Mouse (Mus musculus) intestine, postnatal 0 days (tissue): ENCODE data around the gene Smarca2. TPM values are rescaled to one million over a fixed set of nuclear protein-coding genes. Genes with fewer than 3 reads are reported as not detected.

ENCODE experiments used
- ATAC-seq: fragments of 200-750 bp; cut with Nextera tagmentation; 2 replicates; pipeline ENCODE4 v1.8.0; 2017; ENCODE audit warnings: mild to moderate bottlenecking, moderate TSS enrichment, moderate library complexity
- H3K27ac ChIP-seq: fragments of 300-500 bp; sonication (generic); 2 replicates; pipeline ENCODE4 v1.5.1; 2014; ENCODE audit warnings: mild to moderate bottlenecking, low read depth, low read length, moderate library complexity
- H3K27me3 ChIP-seq: fragments of 300-500 bp; sonication (generic); replicated peaks from 2 replicates; pipeline ENCODE4 v1.6.1; 2014; ENCODE audit warnings: low read length, mixed read lengths; ENCODE audit not compliant: control insufficient read depth, insufficient read depth
- H3K36me3 ChIP-seq: fragments of 300-500 bp; sonication (generic); 2 replicates; pipeline ENCODE4 v1.6.1; 2014; ENCODE audit warnings: mild to moderate bottlenecking, moderate library complexity; ENCODE audit not compliant: control insufficient read depth, insufficient read depth
- H3K4me1 ChIP-seq: fragments of 300-500 bp; sonication (generic); replicated peaks from 2 replicates; pipeline ENCODE4 v1.6.1; 2014; ENCODE audit warnings: antibody characterized with exemption, low read length, mixed read lengths; ENCODE audit not compliant: control insufficient read depth, insufficient read depth
- H3K4me2 ChIP-seq: fragments of 300-500 bp; sonication (generic); replicated peaks from 2 replicates; pipeline ENCODE4 v1.6.1; 2014; ENCODE audit warnings: low read depth, mild to moderate bottlenecking, moderate library complexity
- H3K4me3 ChIP-seq: fragments of 300-500 bp; sonication (generic); 2 replicates; pipeline ENCODE4 v1.5.1; 2014; ENCODE audit warnings: low read depth, low read length
- H3K9ac ChIP-seq: fragments of 300-500 bp; sonication (generic); 2 replicates; pipeline ENCODE4 v1.6.1; 2014; ENCODE audit warnings: mild to moderate bottlenecking, low read depth, low read length
- H3K9me3 ChIP-seq: fragments of 300-500 bp; sonication (generic); 2 replicates; pipeline ENCODE4 v1.6.1; 2016; ENCODE audit warnings: mixed run types; ENCODE audit not compliant: control insufficient read depth
- CTCF ChIP-seq: sonication (generic); IDR thresholded peaks from 2 replicates; pipeline ENCODE4 v1.5.1; 2016; ENCODE audit warnings: low read depth, mild to moderate bottlenecking, control low read depth, antibody characterized with exemption, moderate library complexity
- WGBS: fragments of 180-500 bp; shearing (Covaris S2); extraction: QIAGEN DNeasy Blood & Tissue Kit; methylation state at CpG from one replicate; pipeline ENCODE4 v1.1.7; 2014; 5-methylcytosine and 5-hydroxymethylcytosine counted together
- polyA plus RNA-seq: library from polyadenylated mRNA; unstranded; fragments of >200 nt; fragmentation: Nextera tagmentation; extraction: Ambion mirVana; gene quantifications from 2 replicates; pipeline ENCODE4 v1.2.1, GENCODE M21; 2015

Gene Smarca2
- polyA plus RNA-seq, 1 experiment from 2014 or later, result 18.1 TPM

GRCm38 (mm10) chr19:26788446-26788845, 183.6 kb downstream of the Smarca2 start:
- no peak overlapping the region for H3K4me3 ChIP-seq
- no peak overlapping the region for H3K27ac ChIP-seq
- no peaks in the 10 kb centered on the region for H3K36me3 ChIP-seq
- no peaks in the 10 kb centered on the region for H3K9me3 ChIP-seq
- no peaks in the 10 kb centered on the region for H3K27me3 ChIP-seq
- no peak for TF ChIP-seq CTCF
- H3K9ac ChIP-seq, result no peak overlapping the region
- 77% methylated on average over 5 of the region's 5 CpGs for WGBS
- 0 out of 2 replicates have a peak, but pooled peaks cover 5% of the 10 kb centered on the region for H3K4me1 ChIP-seq
- no peak for ATAC-seq
- no peak overlapping the region for H3K4me2 ChIP-seq

- Histone ChIP-seq H3K9me3 (no peaks in the 10 kb centered on the region), H3K27ac (no peak overlapping the region), H3K36me3 (no peaks in the 10 kb centered on the region), H3K4me2 (no peak overlapping the region), H3K4me3 (no peak overlapping the region), H3K9ac (no peak overlapping the region), H3K4me1 (0 out of 2 replicates have a peak, but pooled peaks cover 5% of the 10 kb centered on the region), H3K27me3 (no peaks in the 10 kb centered on the region)
- ATAC-seq, result no peak
- WGBS, result 90% methylated on average over 5 of the region's 5 CpGs
- no peak for TF ChIP-seq CTCF
Observed at GRCm38 (mm10) chr19:26790386-26791346, 185.8 kb downstream of the Smarca2 start.

GRCm38 (mm10) chr19:26794315-26794714, 189.5 kb downstream of the Smarca2 start:
- no peak for TF ChIP-seq CTCF
- Histone ChIP-seq H3K4me3 (no peak overlapping the region), H3K27ac (no peak overlapping the region), H3K9ac (no peak overlapping the region), H3K4me2 (no peak overlapping the region), H3K4me1 (no peaks in the 10 kb centered on the region), H3K9me3 (no peaks in the 10 kb centered on the region), H3K36me3 (no peaks in the 10 kb centered on the region), H3K27me3 (no peaks in the 10 kb centered on the region)
- WGBS, result 71% methylated on average over 1 of the region's 3 CpGs
- ATAC-seq, result no peak

- 81% methylated on average over 4 of the region's 4 CpGs for WGBS
- Histone ChIP-seq H3K4me3 (no peak overlapping the region), H3K27me3 (no peaks in the 10 kb centered on the region), H3K27ac (no peak overlapping the region), H3K9me3 (no peaks in the 10 kb centered on the region), H3K36me3 (no peaks in the 10 kb centered on the region), H3K4me1 (no peaks in the 10 kb centered on the region), H3K9ac (no peak overlapping the region), H3K4me2 (no peak overlapping the region)
- ATAC-seq, result no peak
- no peak for TF ChIP-seq CTCF
Observed at GRCm38 (mm10) chr19:26796006-26796405, 191.2 kb downstream of the Smarca2 start.

GRCm38 (mm10) chr19:26804401-26804800, 199.6 kb downstream of the Smarca2 start:
- Histone ChIP-seq H3K9ac (no peak overlapping the region), H3K27ac (no peak overlapping the region), H3K9me3 (no peaks in the 10 kb centered on the region), H3K4me3 (no peak overlapping the region), H3K36me3 (no peaks in the 10 kb centered on the region), H3K4me1 (no peaks in the 10 kb centered on the region), H3K27me3 (no peaks in the 10 kb centered on the region), H3K4me2 (no peak overlapping the region)
- no peak for TF ChIP-seq CTCF
- no peak for ATAC-seq
- 53% methylated on average over 4 of the region's 4 CpGs for WGBS

- ATAC-seq, result no peak
- Histone ChIP-seq H3K27me3 (no peaks in the 10 kb centered on the region), H3K36me3 (no peaks in the 10 kb centered on the region), H3K4me2 (no peak overlapping the region), H3K9ac (no peak overlapping the region), H3K4me3 (no peak overlapping the region), H3K9me3 (no peaks in the 10 kb centered on the region), H3K27ac (no peak overlapping the region), H3K4me1 (no peaks in the 10 kb centered on the region)
- TF ChIP-seq CTCF, result peak; percentile 33
- 54% methylated on average over 4 of the region's 4 CpGs for WGBS
Observed at GRCm38 (mm10) chr19:26814629-26815028, 209.8 kb downstream of the Smarca2 start.
